Mouse (Mus musculus): ENCODE results near the gene Crot. TPM values are rescaled to one million over a fixed set of nuclear protein-coding genes. Genes with fewer than 3 reads are reported as not detected.
"Not testable (repeated sequence)": the region's sequence is repeated elsewhere in the genome, so short reads cannot be mapped to it uniquely, and the experiment has no call there.

Crot gene
- total RNA-seq, 2 experiments from 2014 or later = 27.0 to 27.9 TPM

- no peak for DNase-seq
Measured at GRCm38 (mm10) chr5:8995966-8996685, 998 bp downstream of the Crot start.

GRCm38 (mm10) chr5:8991626-8992025, 5.5 kb downstream of the Crot start:
- no peak for DNase-seq

DNA sequence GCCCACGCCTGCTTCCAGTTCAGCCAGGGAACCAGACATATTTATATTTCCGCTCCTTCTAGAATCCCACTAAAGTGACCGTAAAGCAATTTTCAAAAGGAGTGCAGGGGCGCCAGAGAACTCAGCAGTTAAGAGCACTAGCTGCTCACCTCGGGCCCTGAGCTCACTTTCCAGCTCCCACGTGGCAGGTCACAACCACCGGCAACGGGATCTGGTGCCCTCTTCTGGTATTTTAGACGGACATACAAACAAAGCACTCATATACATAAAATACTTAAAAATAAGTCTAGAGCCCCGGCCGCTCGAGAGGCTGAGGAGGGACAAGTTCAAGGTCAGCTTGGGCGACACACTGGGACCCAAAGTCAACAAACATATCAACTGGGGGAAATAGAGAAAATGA, 6.6 kb downstream of the Crot start:
- DNase-seq = no peak

GRCm38 (mm10) chr5:8987925-8988324, 9.2 kb downstream of the Crot start:
- no peak for DNase-seq

DNA sequence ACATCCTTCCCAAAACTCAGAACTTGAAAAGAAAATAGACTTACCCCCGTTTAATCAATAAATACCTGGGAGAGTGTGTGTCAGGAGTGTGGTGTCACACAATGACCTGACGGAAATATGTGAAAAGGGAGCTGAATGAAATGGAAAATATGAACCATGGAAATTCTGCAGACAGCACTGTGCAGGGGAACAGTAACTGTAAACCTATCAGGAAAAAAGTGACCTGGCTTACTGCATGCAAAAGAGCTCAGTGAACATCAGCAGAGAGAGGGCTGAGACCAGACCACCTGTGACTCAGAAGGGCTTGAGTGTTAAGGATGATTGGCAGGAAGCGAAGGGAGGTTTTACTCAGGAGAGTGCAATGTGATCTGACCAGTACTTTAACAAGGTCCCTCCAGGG, 11.7 kb downstream of the Crot start:
- no peak for DNase-seq

DNA sequence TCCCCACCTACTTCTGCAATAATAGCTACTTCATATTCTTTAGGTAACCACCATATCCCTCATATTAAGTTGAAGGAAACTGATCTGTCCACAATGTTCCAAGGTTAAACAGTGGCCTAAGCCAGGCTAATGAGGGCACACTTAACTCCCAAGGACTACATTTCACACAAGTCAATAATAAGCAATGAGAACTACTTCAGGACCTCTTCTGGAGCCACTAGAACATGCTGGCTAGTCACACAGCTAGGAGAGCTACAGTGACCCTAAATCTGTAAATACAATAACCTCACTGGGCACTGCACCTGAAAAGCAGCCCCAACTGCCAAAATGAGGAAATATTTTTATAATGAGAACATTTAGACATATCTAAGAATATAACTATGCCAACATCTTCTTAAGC, 22.4 kb downstream of the Crot start:
- no peak for DNase-seq

DNA sequence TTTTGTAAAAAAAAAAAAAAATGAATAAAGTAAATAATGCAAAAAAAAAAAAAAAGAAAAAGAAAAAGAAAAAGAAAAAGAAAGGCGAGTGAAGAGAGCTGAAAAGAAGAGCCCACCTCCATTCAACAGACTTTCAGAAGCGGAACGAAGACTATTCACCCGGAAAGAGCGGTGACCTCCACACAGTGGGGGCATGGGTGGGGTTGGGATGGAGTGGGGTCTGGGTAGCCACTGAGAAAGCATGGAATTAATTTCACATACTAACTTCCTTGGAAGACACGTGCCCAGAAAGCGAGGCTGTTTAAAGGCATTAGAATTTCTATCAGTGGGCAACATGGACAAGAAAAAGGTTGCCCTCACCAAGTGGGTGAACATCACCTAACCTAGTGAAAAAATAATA, 24.8 kb downstream of the Crot start:
- DNase-seq = no peak

GRCm38 (mm10) chr5:8970694-8971093, 26.4 kb downstream of the Crot start:
- DNase-seq = no peak

GRCm38 (mm10) chr5:8964487-8964886, 32.6 kb downstream of the Crot start:
- DNase-seq = no peak

DNA sequence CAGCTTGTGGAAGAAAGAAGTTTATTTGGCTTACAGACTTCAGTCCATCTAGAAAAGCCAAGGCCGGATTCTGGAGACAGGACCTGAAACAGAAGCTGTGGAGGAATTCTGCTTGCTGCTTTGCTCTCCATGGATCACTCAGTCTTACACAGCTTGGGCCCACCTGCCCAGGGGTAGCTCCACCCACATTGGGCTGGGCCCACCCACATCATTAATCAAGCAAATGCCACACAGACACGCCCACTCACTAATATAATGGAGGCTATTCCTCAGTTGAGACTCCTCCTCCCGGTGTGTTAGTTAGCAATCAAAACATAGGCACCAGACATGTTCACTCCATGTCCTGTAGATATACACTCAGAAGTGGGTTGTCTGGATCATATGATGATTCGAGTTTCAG, 36.6 kb downstream of the Crot start:
- DNase-seq = no peak

DNA sequence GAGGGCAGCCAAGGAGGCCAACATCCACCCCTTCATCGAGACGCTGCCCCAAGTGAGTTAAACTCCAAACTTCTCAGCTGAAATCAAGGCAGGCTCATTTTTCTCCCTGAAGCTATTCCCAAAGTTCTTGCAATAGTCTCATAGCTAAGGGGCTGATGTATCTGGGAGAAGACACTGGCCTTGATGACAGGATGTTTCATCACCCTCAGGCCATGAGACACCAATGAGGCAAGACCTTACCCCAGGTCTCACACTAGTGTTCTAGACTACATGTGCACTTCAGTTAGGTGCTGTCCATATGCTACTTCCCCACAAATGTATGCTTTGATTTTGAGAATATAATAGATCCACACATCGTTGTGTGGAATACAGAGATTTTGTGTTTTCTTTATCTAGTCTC, 41.6 kb downstream of the Crot start:
- DNase-seq = no peak

GRCm38 (mm10) chr5:8953660-8954059, 43.5 kb downstream of the Crot start:
- no peak for DNase-seq

DNA sequence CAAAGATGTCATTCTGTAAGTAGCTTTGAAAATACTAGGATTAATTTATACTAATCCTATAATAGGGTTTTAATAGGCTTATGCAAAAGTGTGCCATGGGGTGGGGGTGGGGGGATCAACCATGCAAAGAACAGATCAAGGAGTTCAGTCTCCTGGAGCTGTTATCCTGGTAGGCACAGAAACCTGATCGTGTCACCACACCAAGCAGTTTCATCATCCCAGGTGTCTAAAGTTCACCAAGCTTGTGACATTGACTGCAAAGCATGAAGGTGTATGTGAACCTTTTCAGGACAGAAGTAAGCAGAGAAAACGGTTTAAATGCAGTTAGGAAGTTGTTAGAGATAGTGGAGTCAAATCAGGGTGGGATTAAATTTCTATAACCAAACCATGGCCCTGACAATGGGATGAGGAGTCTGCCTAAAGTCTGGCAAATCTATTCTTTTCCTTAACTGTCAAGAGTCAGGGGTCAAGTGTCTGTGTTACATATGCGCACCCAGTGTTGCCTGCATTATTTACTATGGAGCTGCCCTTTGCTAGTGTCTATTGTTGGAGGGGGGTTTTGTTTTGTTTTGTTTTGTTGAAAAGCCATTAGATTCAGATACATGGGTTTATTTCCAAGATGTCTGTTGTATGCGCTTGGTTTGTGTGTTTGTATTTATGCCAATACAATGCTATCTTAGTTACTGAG, 49.6 kb downstream of the Crot start:
- no peak for DNase-seq

- peak; percentile 16 for DNase-seq
Measured at GRCm38 (mm10) chr5:8943836-8944235, 53.3 kb downstream of the Crot start.

DNA sequence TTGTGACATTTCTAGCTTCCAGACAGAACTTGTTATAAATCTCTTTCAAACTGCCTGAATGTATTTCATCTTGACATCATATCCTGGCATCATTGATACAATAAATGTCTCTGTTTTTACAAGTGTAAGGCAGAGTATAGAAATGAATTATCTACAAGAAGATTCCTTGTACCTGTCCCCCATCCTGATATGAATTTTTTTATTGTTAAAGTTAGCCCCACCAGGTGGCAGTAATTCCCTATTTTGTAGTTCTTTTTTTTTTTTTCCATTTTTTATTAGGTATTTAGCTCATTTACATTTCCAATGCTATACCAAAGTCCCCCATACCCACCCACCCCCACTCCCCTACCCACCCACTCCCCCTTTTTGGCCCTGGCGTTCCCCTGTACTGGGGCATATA, 55.9 kb downstream of the Crot start:
- not testable (repeated sequence) for DNase-seq

DNA sequence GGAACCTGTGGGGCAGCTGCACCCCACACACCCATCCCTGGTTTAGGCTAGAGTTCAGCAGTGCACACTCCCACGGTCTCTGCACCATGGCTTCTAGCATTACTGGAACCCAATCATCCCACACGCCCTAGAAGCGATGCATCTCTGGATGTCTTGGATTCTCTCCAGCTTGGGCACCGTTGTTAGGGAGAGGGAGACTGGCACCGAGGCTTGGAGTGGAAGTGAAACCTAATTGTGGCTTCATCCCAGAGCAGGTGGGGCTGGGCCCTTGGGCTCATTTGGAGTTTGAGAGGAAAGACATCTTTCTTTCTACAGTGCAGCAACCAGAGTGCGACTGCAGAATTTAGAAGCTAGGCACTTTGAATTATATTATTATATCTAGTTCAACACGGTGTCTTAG, 59.2 kb downstream of the Crot start:
- DNase-seq = no peak

DNA sequence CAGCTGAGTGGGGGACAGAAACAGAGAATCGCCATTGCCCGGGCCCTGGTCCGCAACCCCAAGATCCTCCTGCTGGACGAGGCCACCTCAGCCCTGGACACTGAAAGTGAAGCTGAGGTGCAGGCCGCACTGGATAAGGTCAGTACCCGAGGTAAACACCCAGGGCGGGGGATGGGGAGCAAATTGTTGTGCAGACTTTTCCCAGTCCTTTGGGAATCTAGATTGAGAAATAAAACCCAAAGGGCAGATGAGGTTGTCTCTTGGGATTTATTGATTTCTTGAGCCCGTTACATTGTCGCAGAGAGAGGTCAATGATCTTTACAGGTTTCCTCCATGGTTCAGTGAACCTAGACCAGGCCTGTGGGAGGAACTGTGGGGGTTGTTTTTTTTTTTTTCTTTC, 68.7 kb downstream of the Crot start:
- no peak for DNase-seq

GRCm38 (mm10) chr5:8917069-8917468, 80.1 kb downstream of the Crot start:
- DNase-seq = no peak

DNA sequence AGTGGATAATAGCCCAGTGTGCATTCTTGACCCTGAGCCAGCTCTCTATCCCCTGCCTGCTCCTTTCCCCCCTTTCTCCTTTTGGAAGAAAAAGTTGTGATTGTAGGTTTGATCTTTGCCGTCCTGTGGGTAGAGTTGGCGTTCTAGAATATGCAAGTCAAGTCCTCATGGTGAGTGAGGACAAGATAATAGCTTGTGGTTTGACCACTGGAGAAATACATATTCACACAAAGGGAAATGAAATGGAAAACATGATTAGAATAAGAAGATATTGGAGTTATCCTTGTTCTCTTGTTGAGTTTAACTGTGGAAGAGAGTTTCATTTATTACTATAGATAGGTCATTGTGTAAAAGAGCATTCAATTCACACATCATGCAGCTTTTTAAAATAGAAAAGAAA, 80.7 kb downstream of the Crot start:
- DNase-seq = no peak

Other genes with a start within 250 kb of the Crot start
- gene Abcb1b, start 199.2 kb downstream of the Crot start, total RNA-seq (2021) = 1 to 10 TPM in 1 of 2 experiments, under 1 TPM in 1; 0.75 to 1.2 TPM
- 10 to 100 TPM; 11.9 to 14.7 TPM for gene Abcb4, start 103.6 kb downstream of the Crot start, total RNA-seq (2021)
- 1 to 10 TPM; 4.4 to 4.9 TPM for gene Tmem243, start 103.3 kb upstream of the Crot start, total RNA-seq (2021)
- gene Dmtf1, start 164.5 kb upstream of the Crot start, total RNA-seq (2021) = 10 to 100 TPM; 12.4 to 15.7 TPM

All from gastrocnemius, postnatal 10 days (tissue).